Mouse (Mus musculus): Measurements from ENCODE around the gene Ccz1.

DNA sequence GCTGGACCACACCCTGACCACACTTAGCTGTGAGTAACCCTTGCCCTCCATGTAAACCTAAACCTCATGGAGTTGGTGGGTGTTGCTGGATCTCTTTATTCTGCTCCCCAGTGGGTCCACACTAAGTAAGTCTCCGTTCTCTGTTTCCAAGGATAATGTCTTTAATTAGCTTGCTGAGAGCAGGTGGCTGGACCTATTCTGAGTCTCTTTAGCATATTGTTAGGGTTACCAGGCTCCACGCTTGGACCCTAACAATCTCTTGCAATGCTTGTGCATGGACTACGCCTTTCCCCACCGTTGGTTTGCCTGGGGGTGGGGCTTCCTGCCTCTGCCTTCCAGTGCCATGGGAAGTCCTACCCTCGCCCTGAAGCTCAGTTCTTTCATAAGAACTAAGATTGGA lies 49.4 kb upstream of the Ccz1 start:
- TF ChIP-seq CTCF (conservative IDR thresholded peaks at IDR 0.05; ENCODE audit: low read length) (no peak), NANOG (IDR thresholded peaks at IDR 0.05; ENCODE audit: borderline replicate concordance, low read length) (no peak)
